ENCODE assay signal across 1 mouse cellular context in the genomic region with DNA sequence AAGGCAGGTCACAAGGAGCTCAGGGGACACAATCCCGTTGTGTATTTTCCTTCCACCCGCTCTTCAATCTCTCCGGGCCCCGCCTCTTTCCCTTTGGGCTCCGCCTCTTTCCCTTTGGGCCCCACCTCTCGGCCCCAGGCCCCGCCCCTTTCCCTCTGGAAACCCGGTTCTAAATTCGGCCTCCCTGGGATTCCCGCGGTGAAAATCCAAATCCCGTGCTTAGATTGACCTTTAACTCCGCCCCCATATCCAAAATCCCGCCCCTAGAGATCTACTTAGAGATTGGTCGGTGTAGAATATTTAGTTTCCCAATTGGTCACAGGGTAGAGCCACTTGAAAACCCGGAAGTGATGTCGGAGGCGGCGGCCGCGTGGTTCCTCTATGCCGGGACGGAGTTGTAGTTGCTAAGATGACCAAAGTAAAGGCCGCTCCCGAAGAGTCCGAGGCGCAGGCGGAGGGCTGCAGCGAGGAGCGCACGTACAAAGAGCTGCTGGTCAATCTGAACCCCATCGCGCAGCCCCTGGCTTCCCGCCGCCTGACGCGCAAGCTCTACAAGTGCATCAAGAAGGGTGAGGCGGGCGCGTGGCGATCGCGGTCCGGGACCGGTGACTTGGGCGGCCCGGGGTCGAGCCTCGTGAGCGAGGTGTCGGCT.
TF ChIP-seq lines count a peak whose summit lies in the region.

Nhp2 (plus strand) TSS at position 327 of the 652 bp plus-strand sequence.

TF ChIP-seq in CH12.LX, 34 proteins besides CTCF, POLR2A, EP300 and RAD21 (continued from another document):
- TF ChIP-seq MYC (IDR thresholded peaks at IDR 0.05; ENCODE audit: low read depth, low read length): peak; percentile 99
- TF ChIP-seq ELF1 (IDR thresholded peaks at IDR 0.05; ENCODE audit: low read depth, low read length): peak; percentile 98
- TF ChIP-seq ZKSCAN1 (IDR thresholded peaks at IDR 0.05; ENCODE audit: borderline replicate concordance, low read depth, low read length): no peak
- TF ChIP-seq ETS1 (conservative IDR thresholded peaks at IDR 0.05; ENCODE audit: low read depth, low read length): peak; percentile 84
- no peak for TF ChIP-seq ZNF384 (IDR thresholded peaks at IDR 0.05; ENCODE audit: low read depth, low read length)
- TF ChIP-seq JUND (conservative IDR thresholded peaks at IDR 0.05; ENCODE audit: low read depth, low read length): peak; percentile 31; the same call in 1 of the 2 replicates
- peak; percentile 97 for TF ChIP-seq MAX (IDR thresholded peaks at IDR 0.05; ENCODE audit: low read length)
- TF ChIP-seq ZMIZ1 (IDR thresholded peaks at IDR 0.05; ENCODE audit: low read depth, low read length): peak; percentile 75; the same call in 1 of the 2 replicates
- no peak for TF ChIP-seq MAFK (IDR thresholded peaks at IDR 0.05; ENCODE audit: insufficient replicate concordance, low read length)
- TF ChIP-seq GABPA (IDR thresholded peaks at IDR 0.05; ENCODE audit: insufficient replicate concordance, low read depth, low read length): no peak
- TF ChIP-seq CHD1 (IDR thresholded peaks at IDR 0.05; ENCODE audit: low read depth, low read length): no peak
- peak; percentile 74 for TF ChIP-seq TBP (conservative IDR thresholded peaks at IDR 0.05; ENCODE audit: low read depth, low read length)
- TF ChIP-seq USF1 (IDR thresholded peaks at IDR 0.05; ENCODE audit: low read depth, low read length): peak; percentile 33
- TF ChIP-seq POLR2AphosphoS2 (IDR thresholded peaks at IDR 0.05; ENCODE audit: low read depth, low read length): peak; percentile 77; the same call in 1 of the 2 replicates
- 0 out of 2 replicates have a peak, but pooled peaks have one; percentile 52 for TF ChIP-seq MAZ (IDR thresholded peaks at IDR 0.05; ENCODE audit: low read depth, low read length)
- TF ChIP-seq UBTF (IDR thresholded peaks at IDR 0.05; ENCODE audit: low read depth, low read length): no peak
- TF ChIP-seq NELFE (IDR thresholded peaks at IDR 0.05; ENCODE audit: low read depth, low read length): peak; percentile 76
- TF ChIP-seq MEF2A (IDR thresholded peaks at IDR 0.05; ENCODE audit: borderline replicate concordance, low read depth, low read length): peak; percentile 95
- no peak for TF ChIP-seq PAX5 (IDR thresholded peaks at IDR 0.05; ENCODE audit: low read length)
- TF ChIP-seq SMC3 (IDR thresholded peaks at IDR 0.05; ENCODE audit: low read depth, low read length): no peak
TF ChIP-seq in CH12.LX: peak in this region for 22.
